Mouse (Mus musculus) central nervous system, embryonic 14 days (tissue): ENCODE measurements around the gene Dgkq. TPM values are rescaled to one million over a fixed set of nuclear protein-coding genes. Genes with fewer than 3 reads are reported as not detected.

Experiments used
- polyA plus RNA-seq: library from polyadenylated mRNA; depleted of rRNA; stranded (reverse); fragments of >200 nt; gene quantifications from 2 replicates; pipeline ENCODE4 v1.2.3, GENCODE M21; 2012; rRNA removed

Dgkq gene
- polyA plus RNA-seq: 64.9 and 65.8 TPM in 2 replicates

DNA sequence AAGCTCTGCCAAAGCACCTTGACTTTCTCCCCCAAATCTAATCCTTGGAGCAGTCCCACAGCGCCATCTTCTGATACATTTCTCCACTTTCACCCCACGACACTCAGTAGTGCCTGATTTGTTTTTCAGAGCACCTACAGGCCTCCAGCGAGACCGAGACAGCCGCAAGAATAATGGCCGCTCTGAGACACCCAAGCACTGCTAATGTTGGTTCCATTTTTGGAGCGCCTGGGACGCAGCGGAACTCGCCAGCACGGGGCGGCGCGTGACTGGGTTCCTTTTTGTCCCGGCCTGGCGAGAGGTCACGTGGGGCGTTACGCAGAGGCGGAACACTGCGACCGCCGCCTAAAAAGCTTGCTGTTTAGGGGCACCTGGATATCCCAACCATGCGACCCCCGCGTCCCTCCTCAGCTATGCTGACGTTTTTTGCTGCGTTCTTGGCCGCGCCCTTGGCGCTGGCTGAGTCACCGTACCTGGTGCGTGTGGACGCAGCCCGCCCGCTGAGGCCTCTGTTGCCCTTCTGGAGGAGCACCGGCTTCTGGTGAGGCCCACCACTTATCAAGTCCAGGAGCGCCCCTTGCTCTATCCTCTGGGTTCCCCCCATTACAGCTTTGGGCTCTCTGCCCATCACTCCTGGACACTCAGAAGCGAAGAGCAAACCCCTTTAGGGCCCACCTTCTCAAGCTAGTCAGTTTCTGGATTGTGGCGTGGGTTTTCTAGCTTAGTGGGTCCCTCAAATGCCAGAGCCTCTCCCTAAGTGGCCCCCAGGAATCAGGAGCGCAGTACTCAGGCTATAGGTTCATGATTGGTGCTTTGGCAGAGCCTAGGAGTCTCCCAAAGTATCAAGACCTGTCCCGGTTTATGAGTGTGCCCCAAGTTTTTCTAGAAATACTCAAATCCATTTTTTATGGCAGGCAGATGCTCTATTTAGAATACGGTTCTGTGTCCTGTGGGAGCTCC is at the start of gene Dgkq:
TSS of gene Dgkq (minus strand) at position 696 of the 960 bp plus-strand sequence.

DNA sequence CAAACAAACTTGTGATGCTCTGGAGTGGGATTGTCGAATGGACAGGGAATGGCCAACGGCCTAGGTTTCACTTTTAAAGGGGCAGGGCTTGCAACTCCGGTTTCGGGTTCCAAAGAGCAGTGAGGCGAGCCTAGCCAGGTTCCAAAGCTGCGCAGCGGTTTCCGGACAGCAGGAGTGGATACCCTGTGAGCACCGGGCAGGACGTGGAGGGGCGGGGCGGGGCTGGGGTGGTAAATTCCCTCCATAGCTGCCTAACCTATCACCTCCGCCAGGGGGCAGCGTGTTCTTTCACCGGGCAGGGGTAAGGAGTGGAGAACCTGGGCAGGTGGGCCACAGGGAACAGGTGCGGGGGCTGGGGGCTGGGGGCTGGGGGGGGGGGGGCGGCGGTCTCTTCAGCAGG is 22.8 kb upstream of the Dgkq start, which contains the start of gene Fgfrl1:
TSS of gene Fgfrl1 (plus strand) at position 112 of the 400 bp plus-strand sequence.

DNA sequence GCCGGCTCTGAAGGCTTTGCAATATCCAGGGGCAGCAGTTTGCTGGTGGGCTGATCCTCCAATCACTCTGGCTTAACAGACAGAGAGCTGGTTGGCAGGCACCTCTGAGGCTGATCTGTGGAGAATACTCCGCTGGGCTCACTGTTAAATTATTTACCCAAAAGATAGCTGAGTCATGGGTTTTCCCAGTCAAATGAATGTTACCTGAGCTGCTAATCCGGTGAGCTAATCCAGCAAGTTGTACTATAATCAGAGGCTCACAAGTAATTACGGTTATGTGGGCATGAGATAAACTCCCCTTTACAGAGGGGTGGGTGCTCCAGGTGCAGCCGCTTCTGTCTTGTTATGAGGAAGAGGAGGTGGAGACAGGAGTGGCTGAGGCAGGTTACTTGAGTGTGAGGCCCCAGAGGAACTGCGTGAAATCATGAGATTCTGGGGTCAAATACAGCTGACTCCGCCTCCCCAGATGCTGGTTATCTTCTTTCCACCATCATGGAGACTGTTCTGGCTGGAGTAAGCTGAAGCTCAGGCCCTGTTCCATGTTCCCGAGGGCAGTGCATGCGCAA is 5.9 kb upstream of the Dgkq start, which contains the start of gene Slc26a1:
TSS of gene Slc26a1 (minus strand) at position 319 of the 566 bp plus-strand sequence.

DNA sequence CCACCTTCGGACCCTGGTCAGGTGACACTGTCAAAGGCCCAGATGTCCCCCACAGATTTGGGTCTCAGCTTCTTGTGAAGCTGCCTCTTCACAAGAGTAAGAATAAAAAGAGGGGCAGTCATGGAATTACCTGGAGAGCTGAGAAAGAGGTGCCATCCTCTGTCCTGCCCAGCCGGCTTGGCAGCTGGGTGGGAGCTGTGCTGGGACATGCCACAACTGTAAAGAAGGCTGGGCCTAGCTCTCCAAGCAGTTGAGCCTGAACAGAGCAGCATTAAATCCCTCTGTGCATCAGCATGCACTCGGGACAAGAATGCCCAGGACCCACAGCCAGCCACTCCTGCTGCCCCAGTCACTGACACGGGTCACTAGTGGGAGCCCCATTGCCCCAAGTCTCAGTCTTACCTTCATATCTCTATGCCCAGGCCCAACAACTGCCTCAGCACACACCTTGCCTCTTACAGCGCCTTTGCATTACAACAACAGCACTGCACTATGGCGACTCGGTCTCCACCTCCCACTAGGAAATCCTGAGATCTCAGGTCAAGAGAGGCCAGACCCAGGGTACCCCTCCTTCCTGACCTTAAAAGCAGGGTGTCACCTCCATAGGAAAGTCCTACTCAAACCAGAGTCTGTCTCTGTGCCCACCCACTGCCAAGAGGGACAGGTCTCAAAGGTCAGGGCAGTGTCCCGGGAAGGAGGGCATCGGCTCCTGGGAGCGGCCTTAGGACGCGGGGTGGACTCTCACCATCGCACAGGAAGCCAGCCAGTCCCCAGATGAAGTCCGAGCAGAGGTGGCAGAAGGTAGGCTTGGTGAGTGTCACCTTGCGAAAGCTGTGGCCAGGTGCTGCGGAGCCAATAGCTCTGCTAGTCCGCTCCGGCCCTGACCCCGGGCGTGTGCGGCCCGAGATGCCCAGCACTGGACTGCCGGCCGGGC is 9.5 kb downstream of the Dgkq start, which contains the start of gene Idua:
TSS of gene Idua (plus strand) at position 634 of the 934 bp plus-strand sequence.

DNA sequence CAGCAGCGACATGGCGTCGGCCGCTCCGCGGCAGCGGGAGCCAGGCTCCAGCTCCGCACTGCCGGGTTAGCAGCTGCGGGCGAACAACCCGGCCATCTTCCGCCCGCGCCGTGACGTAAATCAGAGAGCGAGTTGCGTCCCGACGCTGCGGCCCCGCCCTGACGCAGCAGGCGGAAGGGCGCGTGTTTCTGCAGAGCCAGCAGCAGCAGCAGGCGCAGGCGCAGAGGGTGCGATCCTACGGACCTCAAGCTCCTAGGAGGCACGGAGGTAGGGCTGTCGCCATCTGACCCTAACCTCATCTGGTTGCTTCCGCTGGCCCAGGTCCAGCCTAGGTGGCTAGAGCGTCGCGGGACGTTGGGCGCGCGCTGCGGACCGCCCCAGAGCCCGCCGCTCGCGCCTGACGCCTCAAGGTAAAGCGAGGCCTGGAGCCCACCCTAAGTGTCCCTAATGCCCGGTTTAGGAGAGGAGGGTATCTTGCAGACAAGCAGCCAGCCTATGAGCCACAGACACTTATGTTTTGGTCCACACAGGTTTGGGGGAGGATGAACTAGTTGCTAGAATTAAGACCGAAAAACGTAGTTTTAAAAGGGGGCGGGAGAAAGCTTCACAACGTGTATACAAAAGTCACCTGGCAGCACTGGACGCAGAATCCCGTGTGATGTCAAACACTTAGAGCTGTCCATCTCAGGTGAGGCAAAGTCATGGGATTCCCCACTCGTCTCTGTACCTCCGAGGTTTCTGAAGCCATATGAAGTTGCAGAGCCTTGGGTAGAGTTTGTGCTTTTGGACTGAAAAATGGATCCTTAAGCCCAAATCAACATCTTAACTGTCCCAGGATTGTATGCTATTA is 39.6 kb downstream of the Dgkq start, which contains the start of the genes Gak and Tmem175:
TSS of gene Gak (minus strand) at position 122 of the 850 bp plus-strand sequence.
TSS of gene Tmem175 (plus strand) at position 137 of the 850 bp plus-strand sequence.

Other genes starting within 250 kb of the Dgkq start
- gene Atp5k, start 235.2 kb downstream of the Dgkq start, polyA plus RNA-seq: 186 and 220 TPM in 2 replicates
- 0.52 and 0.94 TPM in 2 replicates for gene Mfsd7a, start 220.8 kb downstream of the Dgkq start, polyA plus RNA-seq
- gene Pcgf3, start 208.4 kb downstream of the Dgkq start, polyA plus RNA-seq: 32.4 and 33.7 TPM in 2 replicates
- 22.0 and 24.0 TPM in 2 replicates for gene Cplx1, start 119.6 kb downstream of the Dgkq start, polyA plus RNA-seq
- 63.3 and 66.9 TPM in 2 replicates for gene Gak, start 39.9 kb downstream of the Dgkq start, polyA plus RNA-seq
- 32.3 and 32.4 TPM in 2 replicates for gene Tmem175, start 39.9 kb downstream of the Dgkq start, polyA plus RNA-seq
- gene Idua, start 9.3 kb downstream of the Dgkq start, polyA plus RNA-seq: 14.1 and 15.8 TPM in 2 replicates
- 2.5 and 2.6 TPM in 2 replicates for gene Slc26a1, start 5.9 kb upstream of the Dgkq start, polyA plus RNA-seq
- 21.4 and 38.4 TPM in 2 replicates for gene Fgfrl1, start 22.7 kb upstream of the Dgkq start, polyA plus RNA-seq
- gene Rnf212, start 105.3 kb upstream of the Dgkq start, polyA plus RNA-seq: 0.08 TPM in 1 of 2 replicates, not detected in the other
- not detected in 2 replicates for gene Tmed11, start 125.7 kb upstream of the Dgkq start, polyA plus RNA-seq
- not detected in 2 replicates for gene Vmn2r8, start 139.2 kb upstream of the Dgkq start, polyA plus RNA-seq
- not detected in 2 replicates for gene Vmn2r9, start 182.9 kb upstream of the Dgkq start, polyA plus RNA-seq